Mouse (Mus musculus): ENCODE data around the gene Rpl13a.

DNA sequence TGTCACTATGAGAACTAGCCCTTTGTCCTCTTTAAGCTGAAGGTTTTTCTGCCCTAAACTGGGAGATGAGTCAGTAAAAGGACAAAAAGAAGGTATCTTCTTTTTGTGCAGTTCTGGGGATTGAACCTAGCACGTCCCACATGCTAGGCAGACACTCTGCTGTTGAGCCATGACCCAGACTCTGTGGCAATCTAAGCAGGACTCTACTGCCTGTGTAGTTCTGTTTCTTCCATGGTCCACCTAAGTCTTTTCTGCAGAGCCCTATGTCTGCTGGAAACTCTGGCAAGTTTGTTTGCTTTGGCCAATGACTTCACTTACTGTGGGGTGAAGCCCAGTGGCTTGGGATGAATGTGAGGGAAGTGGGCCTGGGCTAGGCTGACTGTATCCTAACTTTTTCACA is 9.8 kb upstream of the Rpl13a start:
- TF ChIP-seq POLR2A (IDR thresholded peaks at IDR 0.05; ENCODE audit: borderline replicate concordance, extremely low read depth, insufficient read depth, insufficient read length, poor library complexity, severe bottlenecking) (no peak), CTCF (IDR thresholded peaks at IDR 0.05; ENCODE audit: borderline replicate concordance, extremely low read depth, insufficient read depth, insufficient read length) (no peak)
